Mouse (Mus musculus) adipocyte (in vitro differentiated cells): ENCODE results near the gene Eif4h.

ENCODE experiments used
- DNase-seq: peaks from one replicate; pipeline ENCODE4 v3.0.0-alpha.2; 2016; ENCODE audit warnings: low spot score

Gene Eif4h

DNA sequence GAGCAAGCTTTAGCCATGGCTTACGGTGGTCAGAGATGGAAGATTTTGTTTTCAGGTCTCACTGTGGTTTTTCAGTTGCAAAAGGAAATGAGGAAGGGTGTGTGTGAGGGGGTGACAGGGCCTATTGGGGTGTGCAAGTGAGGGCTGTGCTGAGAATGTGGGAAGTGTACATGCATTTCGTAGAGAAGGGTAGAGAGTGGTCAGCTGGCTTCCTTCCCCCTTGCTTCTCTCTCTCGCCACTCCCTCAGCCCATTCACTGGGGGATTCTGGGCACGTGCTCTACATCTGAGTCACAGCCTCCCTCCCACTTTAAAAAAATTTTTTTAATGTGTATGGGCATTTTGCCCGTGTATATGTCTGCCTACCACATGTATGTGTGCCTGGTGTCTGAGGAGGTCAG is 32.2 kb downstream of the Eif4h start:
- DNase-seq: no peak

- DNase-seq: no peak
Observed at GRCm38 (mm10) chr5:134606314-134606713, 33.0 kb downstream of the Eif4h start.

- DNase-seq: no peak
Observed at GRCm38 (mm10) chr5:134604376-134604775, 34.9 kb downstream of the Eif4h start.

DNA sequence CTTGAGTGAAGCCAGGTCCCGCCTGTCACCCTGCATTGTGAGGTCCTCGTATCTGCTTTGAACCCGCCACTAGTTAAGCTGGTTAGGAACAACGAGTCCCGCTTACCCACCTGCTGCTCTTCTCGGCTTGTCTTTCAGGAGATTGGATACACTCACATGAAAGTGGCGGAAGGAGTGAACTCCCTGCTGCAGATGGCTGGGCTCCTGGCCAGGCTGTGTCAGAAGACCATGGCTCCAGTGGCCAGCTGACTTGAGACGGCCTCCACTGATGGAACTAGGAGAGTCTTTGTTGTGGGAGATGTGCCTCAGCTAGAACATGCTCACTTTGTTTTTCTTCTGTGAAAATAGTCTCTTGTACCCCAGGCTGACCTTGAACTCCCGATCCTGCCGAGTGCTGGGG is 41.6 kb downstream of the Eif4h start:
- no peak for DNase-seq

DNA sequence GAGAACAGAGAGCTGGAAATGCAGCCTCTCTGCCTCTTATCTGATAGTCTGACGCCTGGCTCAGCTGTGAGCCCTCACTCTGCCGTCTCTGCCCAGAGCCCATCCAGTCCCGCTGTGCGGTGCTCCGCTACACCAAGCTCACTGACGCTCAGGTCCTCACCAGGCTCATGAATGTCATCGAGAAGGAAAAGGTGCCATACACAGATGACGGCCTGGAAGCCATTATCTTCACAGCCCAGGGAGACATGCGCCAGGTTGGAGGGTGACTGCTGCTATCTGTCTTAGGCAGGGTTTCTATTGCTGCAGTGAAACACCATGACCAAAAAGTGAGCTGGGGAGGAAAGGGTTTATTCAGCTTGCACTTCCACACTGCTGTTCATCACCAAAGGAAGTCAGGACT is 46.2 kb downstream of the Eif4h start:
- no peak for DNase-seq

GRCm38 (mm10) chr5:134592026-134592581 is 47.2 kb downstream of the Eif4h start:
- DNase-seq: peak; percentile 37

DNA sequence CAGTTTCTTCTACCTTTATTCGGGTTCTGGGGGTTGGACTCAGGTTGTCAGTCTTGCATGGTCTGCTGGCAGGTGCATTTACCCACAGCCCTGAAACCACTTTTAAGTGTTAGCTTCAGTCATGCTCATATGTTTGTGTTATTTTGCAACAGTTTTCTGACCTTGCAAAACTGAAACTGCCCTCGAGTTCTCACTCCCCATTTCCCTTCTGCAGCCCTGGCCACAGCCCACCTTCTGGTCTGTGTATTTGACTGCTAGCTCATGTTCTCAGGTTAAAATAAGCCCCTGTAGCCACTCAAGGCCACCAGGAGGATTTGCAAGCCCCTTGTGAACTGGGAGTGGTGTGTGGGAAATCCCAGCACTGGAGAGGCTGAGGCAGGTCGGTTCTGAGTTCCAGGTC is 49.4 kb downstream of the Eif4h start:
- DNase-seq: no peak

DNA sequence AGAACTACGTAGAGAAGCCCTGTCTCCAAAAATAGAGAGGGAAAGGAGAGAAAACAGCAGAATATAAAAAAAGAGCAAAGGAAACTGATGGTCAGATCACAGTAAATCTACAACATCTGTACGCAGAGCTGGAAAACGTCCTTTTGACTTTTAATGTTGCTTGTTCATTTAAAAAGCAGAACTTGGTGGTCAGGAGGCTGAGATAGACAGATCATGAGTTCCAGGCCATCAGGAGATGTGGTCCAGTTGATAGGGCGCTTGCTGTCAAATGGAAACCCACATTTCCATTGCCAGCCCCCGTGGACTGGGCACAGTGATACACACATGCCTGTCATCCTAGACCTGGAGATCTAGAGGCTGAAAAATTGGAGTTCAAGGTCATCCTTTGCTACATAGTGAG is 54.5 kb downstream of the Eif4h start:
- DNase-seq: no peak

DNA sequence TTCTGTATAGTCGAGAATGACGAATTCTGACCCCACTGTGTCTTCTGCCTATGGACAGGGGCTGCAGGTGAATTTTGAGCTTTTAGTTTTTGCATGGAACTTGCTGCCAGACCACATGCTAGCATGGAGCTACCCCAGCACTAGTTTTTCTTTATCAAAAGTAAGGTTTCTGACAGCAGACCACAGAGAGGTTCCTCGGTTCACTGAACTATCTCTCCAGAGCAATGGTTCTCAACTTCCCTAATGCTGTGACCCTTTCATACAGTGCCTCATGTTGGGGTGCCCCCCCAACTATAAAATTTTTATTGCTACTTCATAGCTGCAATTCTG is 55.4 kb downstream of the Eif4h start:
- DNase-seq: no peak

DNA sequence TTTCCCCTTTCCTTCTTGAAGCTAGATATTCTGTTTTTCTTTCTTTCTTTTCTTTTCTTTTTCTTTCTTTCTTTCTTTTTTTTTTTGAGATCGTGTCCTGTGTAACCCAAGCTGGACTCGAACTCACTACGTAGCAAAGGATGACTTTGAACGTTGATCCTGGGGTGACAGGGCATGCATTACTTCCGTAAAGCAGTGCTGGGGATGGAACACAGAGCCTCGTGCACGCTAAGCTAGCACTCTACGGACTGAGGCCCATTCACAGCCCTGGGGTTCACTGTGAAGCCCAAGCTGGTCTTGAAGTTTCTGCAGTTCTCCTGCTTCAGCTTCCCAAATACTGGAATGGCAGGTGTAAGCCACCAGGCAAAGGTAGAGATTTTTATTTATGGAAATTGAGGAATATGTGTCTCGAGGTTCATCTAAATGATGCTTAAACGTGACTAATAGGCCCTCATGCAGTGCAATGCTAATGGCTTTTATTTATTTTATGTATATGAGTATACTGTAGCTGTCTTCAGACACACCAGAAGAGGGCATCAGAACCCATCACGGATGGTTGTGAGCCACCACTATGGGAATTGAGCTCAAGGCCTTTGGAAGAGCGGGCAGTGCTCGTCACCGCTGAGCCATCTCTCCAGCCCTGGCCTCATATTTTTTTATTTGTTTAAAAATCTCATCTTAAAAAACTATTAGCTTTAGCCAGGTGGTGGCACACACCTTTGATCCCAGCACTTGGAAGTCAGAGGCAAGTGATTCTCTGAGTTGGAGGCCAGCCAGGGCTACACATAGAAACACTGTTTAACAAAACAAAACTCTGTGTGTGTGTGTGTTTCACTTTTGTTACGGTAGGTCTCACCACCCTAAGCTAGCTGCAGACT is 56.0 kb downstream of the Eif4h start:
- DNase-seq: no peak

DNA sequence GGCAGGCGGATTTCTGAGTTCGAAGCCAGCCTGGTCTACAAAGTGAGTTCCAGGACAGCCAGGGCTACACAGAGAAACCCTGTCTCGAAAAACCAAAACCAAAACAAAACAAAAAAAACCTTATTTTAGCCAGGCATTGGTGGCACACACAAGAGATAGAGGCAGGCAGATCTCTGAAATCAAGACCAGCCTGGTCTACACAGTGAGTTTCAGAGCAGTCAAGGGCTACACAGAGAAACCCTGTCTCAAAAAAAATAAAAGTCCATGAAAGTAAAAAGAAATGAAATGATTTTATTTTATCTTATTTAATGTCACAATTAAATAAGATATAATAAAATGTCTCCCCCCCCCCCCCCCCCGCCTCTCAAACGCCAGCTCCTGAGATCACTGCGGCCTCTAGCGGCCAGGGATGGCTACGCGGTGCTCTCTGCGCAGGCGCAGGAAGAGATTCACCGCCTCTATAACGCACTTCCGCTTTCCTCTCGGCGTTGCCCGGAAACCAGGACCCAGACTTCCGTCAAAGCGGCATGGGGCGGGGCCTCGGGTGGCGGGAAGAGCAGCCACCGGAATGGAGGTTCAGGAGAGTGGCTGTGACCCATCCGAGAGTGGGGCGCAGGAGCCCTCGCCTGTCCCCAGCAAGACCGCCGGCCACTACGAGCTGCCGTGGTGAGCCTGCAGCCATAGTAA is 56.9 kb downstream of the Eif4h start:
- DNase-seq: peak; percentile 97

DNA sequence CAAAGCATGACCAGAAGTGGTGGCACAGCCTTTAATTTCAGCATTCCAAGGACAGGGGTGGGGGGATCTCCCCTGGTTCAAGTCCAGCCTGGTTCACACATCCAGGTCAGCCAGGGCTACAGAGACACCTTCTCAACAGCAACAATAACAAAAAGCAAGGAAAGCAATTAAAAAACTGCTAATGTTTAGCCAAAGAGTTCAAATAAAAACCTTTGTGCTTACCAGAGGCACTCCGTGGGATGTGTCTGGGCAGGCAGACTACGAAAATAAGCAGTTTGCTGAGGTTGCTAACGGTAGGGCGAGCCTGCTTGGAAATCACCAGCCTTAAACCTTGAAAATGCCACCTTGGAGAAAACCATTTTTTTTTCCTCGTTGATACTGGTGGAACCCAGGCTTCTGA is 58.1 kb downstream of the Eif4h start, which contains the start of gene Rfc2:
TSS of gene Rfc2 (plus strand) at position 221 of the 400 bp plus-strand sequence.
- DNase-seq: no peak

DNA sequence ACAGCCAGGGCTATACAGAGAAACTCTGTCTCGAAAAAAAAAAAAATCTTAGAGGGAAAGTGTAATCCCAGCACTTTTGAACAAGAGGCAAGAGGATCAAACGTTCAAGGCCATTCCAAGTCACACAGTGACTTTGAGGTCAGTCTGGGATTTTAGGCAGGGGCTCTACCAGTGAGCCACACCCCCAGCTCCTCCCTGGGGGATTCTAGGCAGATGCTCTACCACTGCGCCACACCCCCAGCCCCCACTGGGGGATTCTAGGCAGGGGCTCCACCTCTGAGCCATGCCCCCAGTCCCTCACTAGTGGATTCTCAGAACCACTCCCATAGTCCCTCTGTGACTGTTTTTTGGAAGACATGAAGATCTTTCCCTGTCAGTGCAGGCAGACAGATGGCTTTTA is 60.2 kb downstream of the Eif4h start:
- DNase-seq: no peak

DNA sequence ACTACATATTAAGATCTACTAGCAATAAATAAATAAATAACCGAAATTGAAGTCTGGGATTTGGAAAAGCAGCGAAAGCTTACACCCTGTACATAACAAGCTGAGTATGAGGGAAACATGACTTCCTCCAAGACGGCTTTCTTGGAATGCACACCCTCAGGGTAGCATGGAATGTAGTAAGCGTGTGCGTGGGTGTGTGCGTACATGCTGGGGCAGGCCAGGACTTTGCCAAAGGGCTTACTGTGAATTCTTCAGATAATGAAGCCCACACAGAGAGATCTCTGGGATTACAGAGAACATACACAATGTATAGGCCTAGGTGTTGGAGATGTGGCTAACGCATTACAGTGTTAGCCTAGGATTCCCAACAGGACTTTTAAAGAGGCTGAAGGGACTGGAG is 61.8 kb downstream of the Eif4h start:
- DNase-seq: no peak

DNA sequence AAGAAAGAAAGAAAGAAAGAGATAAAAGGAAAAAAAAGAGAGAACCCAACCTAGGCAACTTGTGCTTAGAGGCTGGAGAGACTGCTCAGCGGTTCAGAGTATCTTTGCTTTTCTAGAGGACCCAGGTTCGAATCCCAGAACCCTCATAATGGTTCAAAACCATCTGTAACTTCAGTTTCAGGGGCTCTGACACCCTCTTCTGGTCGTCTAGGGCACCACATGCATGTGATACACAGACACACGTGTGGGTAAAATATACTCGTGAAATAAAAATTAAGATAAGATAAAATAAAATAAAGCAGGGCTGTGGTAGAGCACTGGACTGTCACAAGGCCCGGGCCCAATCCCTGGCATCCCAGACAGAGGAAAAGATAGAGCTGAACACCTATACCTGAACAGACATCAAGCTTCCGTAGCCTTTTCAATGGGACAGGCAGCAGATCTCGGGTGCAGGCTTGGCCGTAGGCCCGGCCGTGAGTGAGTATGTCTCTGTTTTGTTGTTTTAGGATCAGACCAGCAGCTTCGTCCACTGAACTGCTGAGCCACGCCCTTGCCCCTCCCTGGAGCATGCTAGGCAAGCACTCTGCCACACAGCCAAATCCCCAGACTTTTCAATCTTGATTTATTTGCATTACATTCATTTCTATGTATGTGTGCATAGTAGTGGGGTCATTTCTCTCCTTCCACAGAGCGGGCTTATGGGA is 62.6 kb downstream of the Eif4h start:
- DNase-seq: no peak

- DNase-seq: no peak
Observed at GRCm38 (mm10) chr5:134575833-134576232, 63.5 kb downstream of the Eif4h start.

DNA sequence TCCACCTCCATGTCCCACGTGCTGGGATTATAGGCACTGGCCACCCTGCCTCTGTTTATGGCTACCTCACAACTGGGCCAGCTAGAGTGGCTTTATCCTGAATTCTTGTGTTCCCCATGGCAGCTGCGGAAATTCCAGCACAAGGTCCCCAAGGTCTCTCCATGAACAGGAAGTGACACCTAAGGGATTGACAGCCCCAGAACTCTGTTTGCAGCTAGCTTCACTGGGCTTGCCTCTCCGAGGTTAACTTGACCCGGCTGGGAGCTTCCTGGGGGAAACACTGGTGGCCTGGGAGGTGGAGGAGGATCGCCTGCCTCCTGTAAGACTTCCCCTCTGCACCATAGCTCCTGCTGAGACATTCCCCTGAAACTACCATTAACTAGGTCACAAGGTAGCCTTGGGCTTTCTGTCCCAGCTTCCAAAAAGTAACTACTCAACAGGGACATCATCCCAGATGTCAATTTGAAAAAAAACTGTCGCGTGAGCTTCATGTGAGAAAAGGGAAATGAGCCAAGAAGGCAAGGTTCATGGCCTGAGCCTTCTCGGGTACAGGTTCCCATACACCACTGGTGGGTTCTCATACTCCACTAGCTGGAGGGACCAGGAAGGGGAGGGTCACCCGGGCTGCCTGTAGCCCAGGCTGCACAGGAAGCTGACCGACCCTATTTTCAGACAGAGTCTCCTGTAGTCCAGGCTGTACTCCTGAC is 66.6 kb downstream of the Eif4h start:
- no peak for DNase-seq

GRCm38 (mm10) chr5:134571730-134572507 is 67.4 kb downstream of the Eif4h start:
- peak; percentile 35 for DNase-seq
